Mouse (Mus musculus): ENCODE data around the gene Cd177. TPM values are rescaled to one million over a fixed set of nuclear protein-coding genes. Genes with fewer than 3 reads are reported as not detected.
"Not testable (repeated sequence)": the region's sequence is repeated elsewhere in the genome, so short reads cannot be mapped to it uniquely, and the experiment has no call there.

Cd177 gene
- 0.67 and 1.3 TPM in 2 replicates for polyA plus RNA-seq (2014; fragmentation: Nextera tagmentation; extraction: Ambion mirVana)

DNA sequence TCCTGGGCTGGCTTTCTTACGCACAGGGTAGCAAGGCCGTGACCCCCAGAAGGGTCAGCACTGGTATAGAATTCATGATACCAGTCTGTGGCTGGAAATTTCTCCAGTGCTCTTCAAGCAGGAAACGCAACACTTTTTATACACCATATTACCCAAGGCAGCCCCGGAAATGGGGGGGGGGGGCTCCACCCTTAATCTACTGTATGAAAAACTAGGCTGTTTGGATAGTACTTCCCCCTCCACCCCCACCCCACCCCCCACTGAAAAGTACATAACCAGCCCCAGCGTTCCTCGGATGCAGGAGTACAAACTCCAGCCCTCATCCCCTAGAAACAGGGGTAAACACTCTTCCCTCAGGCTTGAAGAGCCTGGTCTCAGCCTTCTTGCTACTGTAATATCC lies at the start of gene Cd177:
Cd177 (minus strand) TSS at position 101 of the 400 bp plus-strand sequence.
- no peaks in the 10 kb centered on the region for H3K9me3 ChIP-seq (ENCODE audit: control insufficient read depth, low read depth, low read length)
- no peak for ATAC-seq (ENCODE audit: insufficient number of reproducible peaks, insufficient read depth, low FRiP score, low read depth)
- no peak within 1 kb of the TSS for H3K9ac ChIP-seq (replicated peaks; ENCODE audit: low read depth, low read length)
- no peak within 1 kb of the TSS for H3K4me3 ChIP-seq (ENCODE audit: low read depth, low read length)
- no peaks in the 10 kb centered on the region for H3K36me3 ChIP-seq (ENCODE audit: control insufficient read depth, insufficient read depth, low read length)
- WGBS = 58% methylated on average over 6 of the region's 6 CpGs
- no peak within 1 kb of the TSS for H3K4me2 ChIP-seq (replicated peaks; ENCODE audit: low read depth, low read length)
- H3K27me3 ChIP-seq (ENCODE audit: control insufficient read depth, insufficient read depth, low read length) = no peaks in the 10 kb centered on the region
- H3K27ac ChIP-seq (ENCODE audit: low read length) = no peak within 1 kb of the TSS
- H3K4me1 ChIP-seq (ENCODE audit: control insufficient read depth, insufficient read depth, low read length) = no peaks in the 10 kb centered on the region

DNA sequence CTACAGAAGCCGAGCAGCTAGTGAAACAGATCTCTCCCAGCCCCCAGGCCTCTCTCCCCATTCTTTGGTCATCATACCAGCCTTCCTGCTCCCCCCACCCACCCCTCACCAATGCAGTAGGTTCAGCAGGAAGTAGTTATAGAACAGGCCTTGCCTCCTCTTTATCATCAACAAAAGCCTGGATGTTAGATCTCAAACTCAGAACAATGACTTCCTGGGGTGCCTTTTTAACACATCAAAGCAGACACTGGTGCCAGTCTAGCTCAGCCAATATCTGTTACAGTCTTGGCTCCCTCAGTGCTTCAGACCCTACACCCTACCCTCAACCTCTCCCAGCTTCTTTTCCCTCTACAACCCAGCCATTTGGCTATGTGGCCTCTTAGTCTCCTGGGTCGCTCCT lies 48.9 kb upstream of the Cd177 start:
- no peaks in the 10 kb centered on the region for H3K27me3 ChIP-seq (ENCODE audit: control insufficient read depth, insufficient read depth, low read length)
- no peak for ATAC-seq (ENCODE audit: insufficient number of reproducible peaks, insufficient read depth, low FRiP score, low read depth)
- H3K27ac ChIP-seq (ENCODE audit: low read length) = no peak overlapping the region
- H3K9me3 ChIP-seq (ENCODE audit: control insufficient read depth, low read depth, low read length) = no peaks in the 10 kb centered on the region
- no peaks in the 10 kb centered on the region for H3K36me3 ChIP-seq (ENCODE audit: control insufficient read depth, insufficient read depth, low read length)
- no peaks in the 10 kb centered on the region for H3K4me1 ChIP-seq (ENCODE audit: control insufficient read depth, insufficient read depth, low read length)
- 35% methylated on average over 2 of the region's 2 CpGs for WGBS
- no peak overlapping the region for H3K9ac ChIP-seq (replicated peaks; ENCODE audit: low read depth, low read length)
- no peak overlapping the region for H3K4me2 ChIP-seq (replicated peaks; ENCODE audit: low read depth, low read length)
- H3K4me3 ChIP-seq (ENCODE audit: low read depth, low read length) = no peak overlapping the region

DNA sequence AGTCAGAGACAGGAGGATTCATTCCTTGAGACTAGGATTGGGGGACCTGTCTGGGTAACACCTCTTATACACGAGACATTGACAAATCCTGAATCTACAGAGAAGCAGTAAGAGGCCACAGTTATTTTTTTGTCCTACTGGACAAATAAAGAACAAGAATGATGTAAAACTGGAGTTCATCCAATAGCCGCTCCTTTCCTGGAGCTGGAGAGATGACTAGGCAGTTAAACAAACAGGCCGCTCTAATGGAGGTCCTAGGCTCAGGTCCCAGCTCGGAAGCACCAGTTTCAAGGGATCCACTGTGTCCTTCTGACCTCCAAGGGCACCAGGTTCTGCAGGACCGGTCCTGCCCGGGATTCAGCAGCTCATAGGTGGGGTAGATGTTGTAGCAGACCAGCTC lies 44.7 kb upstream of the Cd177 start:
- no peak overlapping the region for H3K9ac ChIP-seq (replicated peaks; ENCODE audit: low read depth, low read length)
- ATAC-seq (ENCODE audit: insufficient number of reproducible peaks, insufficient read depth, low FRiP score, low read depth) = no peak

DNA sequence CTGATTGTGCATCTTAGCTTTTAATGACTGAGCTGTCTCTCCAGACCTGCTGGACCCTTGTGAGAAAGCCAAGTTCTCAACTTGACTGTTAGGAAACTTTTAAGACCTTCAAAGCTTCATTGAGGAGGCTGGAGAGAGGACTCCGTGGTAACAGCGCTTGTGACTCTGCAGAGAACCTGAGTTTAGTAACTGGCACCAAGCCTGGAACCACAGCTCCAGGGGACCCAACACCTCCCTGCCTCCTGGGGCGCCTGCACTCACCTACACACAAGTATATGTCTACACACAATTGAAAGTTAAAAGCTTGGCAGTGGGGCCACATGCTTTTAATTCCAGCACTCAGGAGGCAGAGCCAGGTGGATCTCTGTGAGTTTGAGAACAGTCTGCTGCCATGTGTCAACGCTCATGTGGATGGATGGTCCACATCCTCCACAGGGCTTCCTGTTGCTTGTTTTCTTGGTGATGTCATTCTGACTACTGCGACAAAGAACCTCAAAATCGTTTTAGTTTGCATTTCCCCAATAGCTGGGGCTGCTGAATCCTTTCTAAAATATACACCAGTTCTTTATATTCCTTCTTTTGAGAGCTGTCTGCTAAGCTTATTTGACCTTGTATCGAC lies 42.1 kb upstream of the Cd177 start:
- H3K27me3 ChIP-seq (ENCODE audit: control insufficient read depth, insufficient read depth, low read length) = no peaks in the 10 kb centered on the region
- no peaks in the 10 kb centered on the region for H3K36me3 ChIP-seq (ENCODE audit: control insufficient read depth, insufficient read depth, low read length)
- 65% methylated on average over 7 of the region's 7 CpGs for WGBS
- no peak overlapping the region for H3K4me2 ChIP-seq (replicated peaks; ENCODE audit: low read depth, low read length)
- H3K4me1 ChIP-seq (ENCODE audit: control insufficient read depth, insufficient read depth, low read length) = no peaks in the 10 kb centered on the region
- H3K4me3 ChIP-seq (ENCODE audit: low read depth, low read length) = no peak overlapping the region
- no peak overlapping the region for H3K9ac ChIP-seq (replicated peaks; ENCODE audit: low read depth, low read length)
- no peak for ATAC-seq (ENCODE audit: insufficient number of reproducible peaks, insufficient read depth, low FRiP score, low read depth)
- H3K27ac ChIP-seq (ENCODE audit: low read length) = no peak overlapping the region
- H3K9me3 ChIP-seq (ENCODE audit: control insufficient read depth, low read depth, low read length) = no peaks in the 10 kb centered on the region

More for the DNA sequence above, 44.7 kb upstream of the Cd177 start:
- Histone ChIP-seq H3K4me2 (replicated peaks; ENCODE audit: low read depth, low read length) (no peak overlapping the region), H3K9me3 (ENCODE audit: control insufficient read depth, low read depth, low read length) (no peaks in the 10 kb centered on the region), H3K4me3 (ENCODE audit: low read depth, low read length) (no peak overlapping the region), H3K27ac (ENCODE audit: low read length) (no peak overlapping the region), H3K36me3 (ENCODE audit: control insufficient read depth, insufficient read depth, low read length) (no peaks in the 10 kb centered on the region), H3K27me3 (ENCODE audit: control insufficient read depth, insufficient read depth, low read length) (no peaks in the 10 kb centered on the region), H3K4me1 (ENCODE audit: control insufficient read depth, insufficient read depth, low read length) (no peaks in the 10 kb centered on the region)
- WGBS = 43% methylated on average over 6 of the region's 6 CpGs

DNA sequence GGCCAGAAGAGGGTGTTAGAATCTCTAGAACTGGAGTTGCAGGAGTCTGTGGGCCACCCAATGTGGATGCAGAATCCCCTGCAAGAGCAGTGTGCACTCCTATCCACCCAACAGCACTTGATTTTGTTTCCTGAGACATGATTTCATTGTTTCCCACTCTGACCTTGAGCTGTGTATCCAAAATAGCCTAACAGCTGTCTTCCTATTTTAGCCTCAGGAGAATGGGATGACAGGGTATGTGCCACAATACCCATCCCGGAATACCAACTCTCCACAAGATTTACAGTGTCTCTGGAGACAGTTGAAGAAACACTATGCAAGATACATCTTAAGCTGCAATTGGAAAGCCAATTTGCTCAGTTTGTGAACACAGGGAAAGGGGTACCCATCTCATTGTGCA lies 37.8 kb upstream of the Cd177 start:
- no peak overlapping the region for H3K27ac ChIP-seq (ENCODE audit: low read length)
- ATAC-seq (ENCODE audit: insufficient number of reproducible peaks, insufficient read depth, low FRiP score, low read depth) = no peak
- no peak overlapping the region for H3K9ac ChIP-seq (replicated peaks; ENCODE audit: low read depth, low read length)
- 91% methylated on average over 1 of the region's 1 CpGs for WGBS
- no peaks in the 10 kb centered on the region for H3K4me1 ChIP-seq (ENCODE audit: control insufficient read depth, insufficient read depth, low read length)
- no peaks in the 10 kb centered on the region for H3K27me3 ChIP-seq (ENCODE audit: control insufficient read depth, insufficient read depth, low read length)
- no peaks in the 10 kb centered on the region for H3K36me3 ChIP-seq (ENCODE audit: control insufficient read depth, insufficient read depth, low read length)
- H3K4me2 ChIP-seq (replicated peaks; ENCODE audit: low read depth, low read length) = no peak overlapping the region
- peaks cover 6% of the 10 kb centered on the region; the same call in 1 of the 2 replicates for H3K9me3 ChIP-seq (ENCODE audit: control insufficient read depth, low read depth, low read length)
- H3K4me3 ChIP-seq (ENCODE audit: low read depth, low read length) = no peak overlapping the region

DNA sequence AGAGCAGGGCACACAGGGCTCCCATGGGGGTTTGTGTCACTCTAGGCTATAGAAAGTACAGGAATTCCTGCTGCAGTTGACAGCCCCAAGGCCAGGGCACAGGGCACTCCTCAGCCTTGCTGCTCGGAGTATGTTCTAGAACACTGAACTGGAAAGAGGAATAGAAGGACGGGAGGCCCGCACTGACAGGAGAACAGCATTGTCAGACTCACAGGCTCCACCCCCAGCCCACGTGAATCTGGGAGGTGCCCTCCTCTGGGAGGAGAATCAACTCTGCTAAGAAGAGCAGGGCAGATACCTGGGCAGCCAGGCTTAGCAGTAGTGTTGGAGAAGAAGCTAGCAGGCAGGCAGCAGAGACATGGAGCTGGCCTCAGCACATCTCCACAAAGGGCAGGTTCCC lies 16.8 kb upstream of the Cd177 start, which contains the start of gene Ceacam10:
Ceacam10 (plus strand) TSS at position 289 of the 400 bp plus-strand sequence.
- 36% methylated on average over 4 of the region's 4 CpGs for WGBS
- not testable (repeated sequence) for ATAC-seq (ENCODE audit: insufficient number of reproducible peaks, insufficient read depth, low FRiP score, low read depth); H3K27ac ChIP-seq (ENCODE audit: low read length); H3K9ac ChIP-seq (replicated peaks; ENCODE audit: low read depth, low read length); H3K36me3 ChIP-seq (ENCODE audit: control insufficient read depth, insufficient read depth, low read length); H3K27me3 ChIP-seq (ENCODE audit: control insufficient read depth, insufficient read depth, low read length); H3K4me1 ChIP-seq (ENCODE audit: control insufficient read depth, insufficient read depth, low read length); H3K4me2 ChIP-seq (replicated peaks; ENCODE audit: low read depth, low read length); H3K9me3 ChIP-seq (ENCODE audit: control insufficient read depth, low read depth, low read length); H3K4me3 ChIP-seq (ENCODE audit: low read depth, low read length)

DNA sequence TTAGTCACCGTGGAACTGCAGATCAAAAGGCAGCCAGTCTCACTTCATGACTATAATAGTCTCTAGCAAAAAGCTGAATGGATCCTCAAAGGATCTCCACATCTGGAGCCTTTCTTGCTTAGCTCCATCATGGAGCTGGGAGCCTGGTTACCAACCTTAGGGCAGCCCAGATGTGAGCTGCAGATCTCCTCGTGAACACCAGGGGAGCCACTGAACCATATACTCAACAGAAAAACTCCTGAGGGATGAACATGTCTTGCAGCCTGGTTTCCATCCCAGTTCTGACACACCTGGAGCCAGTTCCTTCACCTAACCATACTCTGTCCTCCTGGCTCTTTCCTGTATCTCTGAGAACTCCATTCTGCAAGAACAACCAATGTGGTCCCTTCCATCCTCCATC lies 16.0 kb upstream of the Cd177 start:
- no peak overlapping the region for H3K9ac ChIP-seq (replicated peaks; ENCODE audit: low read depth, low read length)
- 72% methylated on average over 2 of the region's 2 CpGs for WGBS
- H3K4me2 ChIP-seq (replicated peaks; ENCODE audit: low read depth, low read length) = no peak overlapping the region
- no peaks in the 10 kb centered on the region for H3K4me1 ChIP-seq (ENCODE audit: control insufficient read depth, insufficient read depth, low read length)
- H3K36me3 ChIP-seq (ENCODE audit: control insufficient read depth, insufficient read depth, low read length) = no peaks in the 10 kb centered on the region
- H3K27me3 ChIP-seq (ENCODE audit: control insufficient read depth, insufficient read depth, low read length) = no peaks in the 10 kb centered on the region
- H3K4me3 ChIP-seq (ENCODE audit: low read depth, low read length) = no peak overlapping the region
- H3K9me3 ChIP-seq (ENCODE audit: control insufficient read depth, low read depth, low read length) = no peaks in the 10 kb centered on the region
- ATAC-seq (ENCODE audit: insufficient number of reproducible peaks, insufficient read depth, low FRiP score, low read depth) = no peak
- H3K27ac ChIP-seq (ENCODE audit: low read length) = no peak overlapping the region

DNA sequence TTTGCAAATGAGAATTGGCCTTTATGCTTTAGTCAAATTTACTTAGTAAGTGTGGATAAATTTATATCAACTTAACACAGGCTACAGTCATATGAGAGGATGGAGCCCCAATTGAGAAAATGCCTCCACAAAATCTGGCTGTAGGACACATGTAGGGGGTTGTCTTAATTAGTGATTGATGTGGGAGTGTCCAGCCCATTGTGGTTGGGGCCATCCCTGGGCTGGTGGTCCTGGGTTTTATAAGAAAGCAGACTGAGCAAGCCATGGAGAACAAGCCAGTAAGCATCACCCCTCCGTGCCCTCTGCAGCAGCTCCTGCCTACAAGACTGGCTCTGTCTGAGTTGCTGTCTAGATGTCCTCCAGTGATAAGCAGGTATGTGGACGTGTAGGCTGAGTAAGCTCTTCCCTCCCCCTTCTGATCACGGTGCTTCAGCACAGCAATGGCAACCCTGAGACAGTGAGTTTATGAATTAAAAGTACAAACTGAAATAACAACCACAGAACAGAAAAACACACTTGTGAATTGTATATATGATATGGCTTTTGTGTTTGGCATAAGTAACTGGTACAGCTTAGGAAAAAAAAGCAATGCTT lies 13.9 kb upstream of the Cd177 start:
- no peaks in the 10 kb centered on the region for H3K27me3 ChIP-seq (ENCODE audit: control insufficient read depth, insufficient read depth, low read length)
- no peaks in the 10 kb centered on the region for H3K9me3 ChIP-seq (ENCODE audit: control insufficient read depth, low read depth, low read length)
- H3K27ac ChIP-seq (ENCODE audit: low read length) = no peak overlapping the region
- H3K4me2 ChIP-seq (replicated peaks; ENCODE audit: low read depth, low read length) = no peak overlapping the region
- no peak overlapping the region for H3K9ac ChIP-seq (replicated peaks; ENCODE audit: low read depth, low read length)
- no peaks in the 10 kb centered on the region for H3K4me1 ChIP-seq (ENCODE audit: control insufficient read depth, insufficient read depth, low read length)
- no peaks in the 10 kb centered on the region for H3K36me3 ChIP-seq (ENCODE audit: control insufficient read depth, insufficient read depth, low read length)
- H3K4me3 ChIP-seq (ENCODE audit: low read depth, low read length) = no peak overlapping the region
- ATAC-seq (ENCODE audit: insufficient number of reproducible peaks, insufficient read depth, low FRiP score, low read depth) = no peak
- 49% methylated on average over 3 of the region's 3 CpGs for WGBS

DNA sequence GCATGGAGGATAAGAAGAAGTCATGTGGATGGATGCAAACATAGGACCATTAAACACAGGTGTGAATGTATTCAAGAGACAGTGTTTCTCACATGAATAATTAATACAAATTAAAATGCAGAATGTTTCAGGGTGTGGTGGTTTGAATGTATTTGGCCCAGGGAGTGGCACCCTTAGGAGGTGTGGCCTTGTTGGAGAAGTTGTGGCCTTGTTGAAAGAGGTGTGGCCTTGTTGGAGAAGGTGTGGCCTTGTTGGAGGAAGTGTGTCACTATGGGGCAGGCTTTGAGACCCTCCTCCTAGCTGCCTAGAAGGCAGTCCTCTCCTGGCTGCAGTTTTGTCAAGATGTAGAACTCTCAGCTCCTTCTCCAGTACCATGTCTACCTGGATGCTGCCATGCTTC lies 11.2 kb upstream of the Cd177 start:
- Histone ChIP-seq H3K4me3 (ENCODE audit: low read depth, low read length) (no peak overlapping the region), H3K9ac (replicated peaks; ENCODE audit: low read depth, low read length) (no peak overlapping the region), H3K27me3 (ENCODE audit: control insufficient read depth, insufficient read depth, low read length) (no peaks in the 10 kb centered on the region), H3K27ac (ENCODE audit: low read length) (no peak overlapping the region), H3K4me2 (replicated peaks; ENCODE audit: low read depth, low read length) (no peak overlapping the region), H3K36me3 (ENCODE audit: control insufficient read depth, insufficient read depth, low read length) (no peaks in the 10 kb centered on the region), H3K9me3 (ENCODE audit: control insufficient read depth, low read depth, low read length) (no peaks in the 10 kb centered on the region), H3K4me1 (ENCODE audit: control insufficient read depth, insufficient read depth, low read length) (no peaks in the 10 kb centered on the region)
- ATAC-seq (ENCODE audit: insufficient number of reproducible peaks, insufficient read depth, low FRiP score, low read depth) = no peak
